Mouse (Mus musculus): ENCODE measurements at regions not wholly inside any gene's neighbourhood (a gene's known extent, or its start where the extent isn't known, plus 50 kb on each side); places are given as distances from the start of the nearest gene placed in this dataset.
A peak's percentile ranks its signal among the peaks of the same experiment; 100 is the strongest.

DNA sequence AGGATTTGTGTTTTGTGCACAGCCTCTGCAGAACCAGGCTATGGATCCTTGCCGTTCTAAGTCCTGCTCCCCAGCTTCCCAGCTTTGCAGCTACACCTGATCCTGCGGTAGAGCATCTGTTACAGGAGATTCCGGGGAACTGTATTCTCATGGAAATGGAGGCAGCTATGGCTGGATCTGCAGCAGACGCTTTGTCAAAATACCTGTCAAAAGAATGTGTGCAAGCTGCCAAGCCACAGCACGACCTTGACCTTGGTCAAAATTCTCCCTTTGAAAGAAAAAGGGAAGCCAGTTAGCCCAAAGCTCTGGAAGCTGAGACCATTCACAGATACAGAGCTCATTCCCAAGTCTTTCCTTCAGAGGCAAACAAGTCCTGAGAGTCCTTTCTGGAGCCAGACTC, 255.3 kb downstream of the Med13l start:
- no peak for DNase-seq

DNA sequence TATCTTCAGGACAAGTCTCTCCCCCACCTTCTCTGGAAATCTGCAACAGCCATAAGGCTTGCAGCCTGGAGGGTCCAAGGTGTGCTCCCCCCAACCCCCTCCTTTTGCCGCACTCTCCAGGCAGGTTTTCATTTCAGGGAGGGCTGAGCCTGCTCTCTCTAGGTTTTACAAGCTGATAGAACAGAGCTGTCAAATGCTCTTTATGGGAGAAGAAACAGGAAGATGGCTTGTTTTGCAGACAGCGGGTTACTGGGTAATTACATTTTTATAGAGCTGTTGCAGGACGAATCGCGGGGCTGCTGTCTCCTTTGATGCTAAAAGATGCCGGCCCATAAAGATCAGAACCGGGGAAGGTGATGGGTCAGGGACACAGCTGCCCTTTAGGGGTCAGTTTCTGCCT, 257.8 kb downstream of the Med13l start:
- no peak for DNase-seq

DNA sequence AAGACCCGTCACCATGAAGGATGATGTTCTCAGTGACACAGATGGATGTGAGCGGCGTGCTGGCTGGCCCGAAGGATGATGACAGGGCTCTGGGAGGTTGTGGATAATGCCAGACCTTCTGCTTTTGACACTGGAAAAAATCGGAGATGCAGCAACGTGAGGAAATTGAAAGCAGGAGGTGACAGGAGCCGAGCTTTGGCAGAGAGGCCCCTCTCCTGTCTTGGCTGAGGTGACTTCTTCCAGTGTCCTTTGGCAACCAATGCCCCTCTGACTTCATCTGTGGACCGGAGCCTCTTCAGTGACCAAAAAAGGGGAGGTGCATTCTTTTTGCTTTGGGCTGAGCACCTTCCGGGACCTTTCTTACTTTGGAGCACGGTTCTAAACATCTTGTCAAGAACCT, 264.3 kb downstream of the Med13l start:
- DNase-seq = peak; percentile 30 to 40

DNA sequence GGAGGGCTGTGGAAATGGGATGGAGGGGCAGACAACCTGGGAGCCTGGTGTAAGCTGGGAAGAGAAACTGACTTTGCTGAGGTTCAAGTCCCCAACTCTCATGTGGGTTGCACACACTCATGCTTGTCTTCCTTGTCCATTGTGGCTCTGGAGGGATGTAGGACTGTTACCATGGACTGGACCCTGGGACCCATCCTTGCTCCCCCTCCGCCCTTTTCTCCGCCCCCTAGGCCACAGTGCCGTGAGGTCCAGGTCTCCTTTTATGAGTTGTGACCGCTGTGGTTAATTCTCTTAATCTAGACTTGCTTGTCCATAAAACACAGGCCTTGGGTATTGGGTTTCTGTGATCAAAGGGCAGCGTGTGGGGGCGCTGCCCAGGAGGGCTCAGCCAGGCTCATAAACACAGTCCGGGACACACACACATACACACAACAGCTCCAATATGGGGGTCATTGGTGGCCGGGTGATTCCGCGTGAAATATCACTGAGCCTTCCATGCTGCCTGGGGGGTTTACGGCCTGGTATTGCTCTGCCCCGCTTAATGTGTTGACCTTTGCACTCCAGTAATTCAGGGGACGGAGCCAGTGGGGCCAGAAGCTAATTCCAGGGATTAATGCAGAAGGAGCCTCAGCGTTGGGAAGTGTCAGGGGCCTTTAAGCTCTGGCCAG, 268.7 kb downstream of the Med13l start:
- no peak for DNase-seq

DNA sequence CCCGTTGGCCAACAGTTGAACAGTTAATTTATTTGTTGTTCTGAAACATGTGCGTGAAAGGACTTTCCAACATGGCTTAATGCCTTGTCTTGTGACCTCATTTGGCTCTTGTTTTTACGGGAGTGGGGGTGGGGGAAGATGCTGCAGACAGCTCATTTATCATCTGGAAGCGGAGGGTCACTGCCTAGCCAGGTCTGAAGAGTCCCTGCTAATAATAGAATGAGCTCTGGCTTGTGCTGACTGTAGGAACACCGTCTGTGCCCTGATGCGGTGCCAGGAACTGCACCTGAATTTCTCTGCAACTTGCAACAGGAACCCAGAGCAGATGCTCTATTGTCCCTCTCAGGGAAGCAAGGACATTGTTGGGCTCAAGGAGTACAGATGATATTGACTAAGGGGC, 272.2 kb downstream of the Med13l start:
- DNase-seq = peak; percentile 57 to 76

DNA sequence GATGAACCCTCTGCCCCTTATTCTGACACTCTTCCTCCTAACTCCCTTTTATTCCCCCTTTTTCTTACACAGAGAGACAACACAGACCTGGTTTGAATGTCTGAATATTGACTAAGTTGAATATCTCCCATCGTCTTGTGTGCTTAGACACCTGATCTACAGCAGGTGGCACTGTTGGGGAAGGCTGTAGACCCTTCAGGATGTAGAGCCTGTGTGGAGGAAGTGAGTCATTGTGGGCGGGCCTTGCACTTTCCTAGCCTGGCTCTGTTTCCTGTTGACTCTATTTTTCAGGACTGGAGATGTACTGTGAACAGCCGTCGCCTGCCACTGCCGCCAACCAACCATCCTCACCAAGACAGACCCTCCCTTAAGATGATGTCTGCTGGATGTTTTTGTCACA, 273.6 kb downstream of the Med13l start:
- no peak for DNase-seq

DNA sequence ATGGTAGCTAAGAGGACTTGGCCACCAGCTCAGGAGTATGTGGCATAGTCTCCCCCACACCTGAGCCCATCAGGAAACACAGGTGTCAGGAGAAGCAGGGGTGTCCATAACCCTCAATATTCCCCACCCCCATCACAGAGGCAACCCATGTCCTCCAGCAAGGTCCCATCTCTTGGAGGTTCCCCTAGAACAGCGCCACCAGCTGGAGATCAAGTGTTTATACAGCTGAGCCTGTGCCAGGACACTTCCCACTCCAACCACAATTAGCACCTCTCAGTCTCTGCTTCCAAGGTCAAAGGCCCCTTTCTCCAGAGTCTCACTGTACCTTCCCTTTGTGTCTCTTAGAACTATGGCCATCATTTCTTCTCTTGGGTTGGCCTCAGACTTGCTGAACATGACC, 276.5 kb downstream of the Med13l start:
- DNase-seq = no peak

DNA sequence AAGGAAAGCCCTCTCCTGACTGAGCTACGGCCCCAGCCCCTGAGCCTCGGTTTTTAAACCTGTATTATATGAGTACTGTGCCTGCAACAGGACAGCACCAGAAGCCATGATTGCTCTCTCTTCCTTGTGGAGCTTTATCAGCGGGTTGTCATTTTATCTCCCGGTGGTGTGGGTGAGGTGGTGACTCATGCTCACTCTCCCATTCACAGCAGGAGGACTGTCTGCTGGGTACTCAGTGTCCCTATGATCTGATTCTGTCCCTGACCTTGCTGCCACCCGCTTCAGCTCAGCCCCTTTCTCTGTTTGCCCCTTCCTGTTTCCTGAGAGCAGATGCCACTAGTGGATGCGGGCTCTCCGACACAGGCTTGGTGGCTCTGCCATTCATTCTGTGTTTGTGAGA, 277.9 kb downstream of the Med13l start:
- DNase-seq = no peak

DNA sequence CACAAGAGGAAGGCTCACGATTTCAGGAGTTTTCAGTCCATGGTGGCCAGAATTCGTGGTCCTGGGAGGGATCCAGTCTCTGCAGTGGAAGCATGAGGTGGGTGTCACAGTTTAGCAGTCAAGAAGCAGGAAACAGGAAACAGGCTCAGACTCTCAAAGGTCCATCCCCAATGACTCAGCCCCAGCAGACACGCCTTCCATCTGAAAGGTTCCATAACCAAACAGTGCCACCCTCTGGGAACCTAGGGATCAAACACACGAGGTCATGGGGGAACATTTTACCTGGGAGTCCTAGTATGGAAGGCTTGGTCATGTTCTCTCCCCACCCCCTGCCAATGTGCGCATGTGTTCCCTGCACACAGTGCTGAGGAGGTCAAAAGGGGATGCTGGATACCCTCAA, 279.4 kb downstream of the Med13l start:
- DNase-seq = no peak

DNA sequence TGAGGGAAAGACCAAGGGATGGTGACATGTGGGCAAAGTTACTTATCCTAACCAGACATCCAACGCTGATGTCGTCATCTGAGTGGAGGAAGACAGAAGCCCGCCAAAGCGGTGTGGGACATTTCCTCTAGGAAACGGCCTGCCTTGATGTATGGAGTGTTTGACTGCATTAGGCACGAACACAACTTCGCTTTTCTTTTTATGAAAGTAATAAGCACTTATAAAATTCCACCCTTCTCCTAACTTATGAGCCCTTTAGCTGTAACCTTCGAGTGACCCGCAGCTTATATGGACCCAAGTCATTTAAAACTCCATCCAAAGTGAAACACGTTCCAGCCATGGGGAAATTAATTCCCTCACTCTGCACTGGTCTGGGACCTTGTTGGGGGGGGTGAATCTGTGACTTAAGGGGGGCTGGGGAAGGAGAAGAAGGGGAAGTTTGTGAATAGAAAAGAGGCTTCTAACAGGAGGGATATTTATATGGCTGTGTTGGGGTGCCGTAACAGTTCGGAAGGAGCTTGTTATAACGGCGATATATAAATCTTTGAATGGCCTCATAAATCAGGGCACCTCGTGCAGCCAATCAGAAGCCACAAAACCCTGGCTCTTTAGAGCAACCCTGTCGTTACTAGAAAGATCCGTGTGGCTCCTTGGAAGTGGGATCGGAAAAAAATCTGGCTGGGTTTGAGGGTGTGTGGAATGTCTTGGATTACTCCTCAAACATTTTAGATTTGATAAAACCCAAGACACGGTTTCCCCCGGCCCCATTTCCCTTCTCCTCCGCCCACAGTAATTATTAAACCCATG, 280.9 kb downstream of the Med13l start:
- no peak for DNase-seq

DNA sequence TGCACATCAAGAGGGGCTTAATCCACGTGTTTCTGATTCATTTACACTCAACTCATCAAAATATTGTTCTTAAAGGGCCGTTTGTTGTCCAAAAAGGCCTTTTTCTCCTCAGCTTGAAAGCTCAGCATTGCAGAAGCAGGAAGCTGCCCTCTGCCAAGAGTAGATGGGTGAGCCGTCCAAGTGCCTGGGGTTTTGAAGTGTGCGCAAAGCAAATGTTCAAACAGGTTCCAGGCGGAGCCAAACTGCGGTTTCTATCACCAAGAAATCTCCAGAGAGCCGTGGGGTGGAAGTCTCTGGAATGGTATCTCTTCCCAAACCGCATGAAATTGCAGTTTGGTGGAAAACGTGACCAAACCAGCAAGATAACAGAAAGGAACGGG, 281.5 kb downstream of the Med13l start:
- DNase-seq = no peak

DNA sequence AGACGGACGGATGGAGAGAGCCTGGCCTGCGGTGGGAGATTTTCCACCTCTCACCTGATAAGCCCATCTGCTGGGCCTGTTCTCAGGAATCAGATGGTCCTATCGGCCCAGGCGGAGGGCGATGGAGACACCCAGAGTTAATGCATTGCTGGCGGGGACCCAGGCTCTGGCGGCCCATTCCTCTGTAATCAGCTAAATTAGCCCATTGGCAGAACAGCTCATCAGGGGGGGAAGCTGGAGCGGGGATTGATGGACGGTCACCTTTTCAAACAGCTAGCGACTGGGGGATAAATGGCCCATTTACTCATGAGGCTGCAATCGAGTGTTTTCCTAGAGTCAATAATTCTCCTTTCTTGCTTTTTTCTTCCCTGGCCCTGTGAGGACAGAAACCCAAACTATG, 296.5 kb downstream of the Med13l start:
- no peak for DNase-seq

DNA sequence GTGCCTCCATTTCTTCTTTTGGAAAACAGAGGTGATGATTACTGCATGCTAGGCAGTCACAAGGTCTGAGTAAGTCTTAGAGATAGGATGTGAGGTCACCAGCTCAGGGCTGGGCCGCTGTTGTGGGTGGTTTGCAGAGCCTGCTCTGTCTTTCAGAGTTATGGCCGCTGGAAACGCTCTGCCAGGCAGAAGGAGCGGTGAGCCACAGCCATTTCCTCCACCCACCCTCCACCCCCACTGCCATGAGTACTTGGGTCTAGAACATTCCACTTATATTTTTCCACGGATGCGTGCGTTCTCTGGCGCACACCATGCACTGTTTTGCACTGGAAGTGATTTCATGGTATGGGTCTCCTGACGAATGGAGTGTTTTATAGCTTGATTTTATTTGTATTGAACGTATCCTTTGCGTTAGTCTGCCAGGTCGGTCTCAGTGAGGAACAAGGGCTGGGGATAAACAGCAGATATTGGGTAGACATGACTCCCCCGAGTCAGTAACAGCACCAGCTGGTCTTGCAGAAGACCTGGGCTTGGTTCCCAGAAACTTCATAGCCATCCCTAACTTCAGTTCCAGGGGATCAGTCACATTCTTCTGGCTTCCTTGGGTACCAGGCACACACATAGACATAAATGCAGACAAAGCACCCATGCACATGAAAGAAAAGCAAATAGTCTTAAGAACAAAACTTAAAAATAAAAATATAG, 300.8 kb downstream of the Med13l start:
- no peak for DNase-seq

DNA sequence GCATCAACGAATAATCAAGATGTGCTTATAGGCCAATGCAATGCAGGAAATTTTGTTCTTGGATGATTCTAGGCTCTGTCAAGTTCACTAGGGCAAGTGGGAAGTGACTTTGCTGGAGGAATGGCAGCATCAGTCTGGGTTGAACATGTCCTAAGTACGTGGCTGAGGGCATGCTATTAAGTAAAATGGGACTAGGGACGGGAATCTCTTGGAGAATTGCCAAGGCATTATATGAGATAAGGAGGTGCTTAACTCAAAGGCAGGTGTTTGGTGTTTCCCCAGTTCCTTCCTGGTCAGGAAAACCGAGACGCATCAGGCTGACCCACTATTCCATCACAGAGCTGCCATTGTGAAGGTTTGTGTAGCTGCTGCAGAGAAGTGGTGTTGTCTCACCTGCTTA, 307.0 kb downstream of the Med13l start:
- no peak for DNase-seq

DNA sequence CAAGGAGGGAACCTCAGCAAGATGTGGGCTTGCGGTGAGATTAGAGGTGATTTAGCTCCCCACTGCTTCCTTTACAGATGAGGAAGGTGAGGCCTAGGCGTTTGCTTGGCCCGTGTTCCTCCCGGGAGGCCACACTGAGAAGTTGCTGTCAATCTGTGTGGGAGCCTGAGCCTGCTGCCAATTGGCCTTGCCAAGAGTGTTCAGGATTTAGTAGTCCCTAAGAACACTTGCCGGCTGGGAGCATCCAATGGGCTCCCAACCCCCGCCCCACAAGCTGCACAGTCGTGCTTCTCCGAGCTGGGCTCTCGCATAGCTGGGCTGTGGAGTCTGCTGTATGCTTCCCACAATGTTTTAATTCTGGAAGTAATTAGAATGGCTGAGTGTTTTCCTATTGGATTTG, 308.9 kb downstream of the Med13l start:
- no peak for DNase-seq

DNA sequence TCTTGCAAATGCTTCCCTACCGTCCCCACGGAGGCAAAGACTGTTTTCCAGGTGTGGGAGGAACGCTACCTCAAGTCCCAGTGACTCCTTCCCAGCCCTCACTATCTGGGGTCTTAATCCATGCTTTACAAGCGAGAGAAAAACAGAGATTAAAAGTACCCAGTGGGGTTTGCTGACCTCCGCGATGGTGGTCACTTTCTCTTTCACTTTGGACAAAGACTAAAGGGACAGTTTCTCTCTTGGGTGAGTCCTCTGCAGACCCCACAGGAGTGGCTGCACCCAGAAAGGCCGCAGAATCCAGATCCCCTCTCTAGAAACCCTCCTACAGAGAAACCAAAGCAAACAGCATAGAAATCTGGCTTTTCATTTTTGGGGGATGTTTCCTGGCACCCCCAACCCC, 313.4 kb downstream of the Med13l start:
- DNase-seq = no peak

DNA sequence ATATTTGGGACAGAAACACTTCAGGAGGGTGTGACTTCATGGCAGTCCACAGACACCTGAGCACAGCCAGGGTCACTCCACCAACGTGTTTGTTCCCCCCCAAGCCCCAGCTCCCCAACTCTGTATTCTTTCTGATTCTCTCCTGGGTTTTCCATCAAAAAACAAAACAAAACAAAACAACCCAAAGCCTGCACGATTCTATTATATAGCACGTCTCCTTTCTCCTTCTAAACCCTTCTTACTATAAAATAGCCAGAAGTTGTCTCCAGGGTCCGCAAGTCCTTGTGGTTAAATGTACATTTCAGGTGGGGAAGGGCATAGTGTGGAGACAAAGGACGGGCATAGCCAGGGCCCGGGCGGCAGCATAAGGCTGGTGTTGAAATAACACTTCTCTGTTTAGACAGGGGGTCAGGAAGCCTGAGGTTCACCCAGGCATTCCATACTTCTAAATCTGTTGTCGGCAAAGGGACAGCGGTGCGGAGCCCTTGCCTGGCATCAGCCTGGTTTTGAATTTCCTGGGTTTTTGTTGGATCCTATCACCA, 314.7 kb downstream of the Med13l start:
- DNase-seq = no peak

DNA sequence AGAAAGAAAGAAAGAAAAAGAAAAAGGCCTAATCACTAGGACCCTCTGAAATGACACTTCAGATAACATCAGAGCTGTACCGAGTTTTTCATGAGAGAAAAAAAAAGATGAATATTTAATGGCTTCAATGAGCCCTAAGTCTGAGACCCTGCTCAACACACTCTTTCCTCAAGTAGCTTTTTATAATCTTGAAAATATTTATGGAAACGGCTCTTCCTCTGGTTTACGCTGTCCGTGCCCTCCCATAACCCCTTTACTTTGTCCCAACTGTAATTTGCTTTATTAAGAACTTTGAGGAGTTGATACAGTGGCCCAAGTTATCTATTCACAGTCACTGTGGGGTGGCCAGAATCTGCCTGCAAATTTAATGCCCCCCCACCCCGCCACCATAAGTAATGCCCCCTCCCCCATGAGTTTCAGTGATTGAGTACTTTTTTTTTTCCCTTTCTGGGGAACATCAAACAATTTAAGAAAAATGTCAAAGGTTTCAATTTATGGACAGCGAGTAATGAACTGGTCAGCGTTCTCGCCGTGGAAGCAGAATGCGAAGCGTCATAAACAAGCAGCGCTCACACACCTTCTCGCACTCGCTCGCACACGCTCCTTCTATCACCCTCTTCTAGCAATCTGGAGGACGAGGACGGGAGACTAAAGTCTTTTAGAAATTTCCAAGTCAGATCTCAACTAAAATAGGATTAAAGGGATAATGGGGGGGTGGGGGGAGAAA, 316.3 kb downstream of the Med13l start:
- no peak for DNase-seq

DNA sequence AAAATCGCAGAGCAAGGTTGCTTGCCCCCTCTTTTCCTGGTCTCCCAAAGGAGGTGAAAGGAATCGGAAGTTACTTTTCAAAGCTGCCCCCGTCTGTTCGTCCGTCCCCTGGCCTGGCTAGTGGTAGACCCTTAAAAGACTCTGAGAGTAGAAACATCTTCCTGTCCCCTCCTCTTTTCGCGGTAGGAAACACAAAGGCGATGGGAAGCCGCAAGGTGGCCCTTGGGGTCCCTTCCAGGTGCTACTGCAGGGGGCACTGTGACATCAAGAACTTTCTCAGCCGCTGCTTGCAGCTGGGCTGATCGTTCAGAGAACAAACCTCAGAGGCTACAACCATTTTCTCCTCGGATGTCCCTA, 316.8 kb downstream of the Med13l start:
- DNase-seq = peak; percentile 28 to 61

DNA sequence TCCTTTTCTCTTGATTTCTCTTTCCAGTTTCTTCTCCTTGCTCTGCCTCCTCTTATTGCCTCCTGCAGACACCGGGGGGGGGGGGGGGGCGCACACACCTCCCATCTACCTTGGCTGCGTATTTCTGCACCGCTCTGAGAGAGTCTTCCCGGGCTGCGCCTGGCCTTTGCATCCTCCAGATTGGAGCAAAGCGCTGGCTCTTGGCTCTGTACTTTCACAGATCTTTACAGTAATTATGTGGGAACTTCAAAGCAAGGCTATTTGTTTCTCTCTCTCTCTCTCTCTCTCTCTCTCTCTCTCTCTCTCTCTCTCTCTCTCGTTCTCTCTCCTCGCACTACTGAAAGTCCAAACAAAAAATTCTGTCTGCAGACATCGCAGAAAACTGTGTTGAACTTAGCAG, 317.4 kb downstream of the Med13l start:
- no peak for DNase-seq

DNA sequence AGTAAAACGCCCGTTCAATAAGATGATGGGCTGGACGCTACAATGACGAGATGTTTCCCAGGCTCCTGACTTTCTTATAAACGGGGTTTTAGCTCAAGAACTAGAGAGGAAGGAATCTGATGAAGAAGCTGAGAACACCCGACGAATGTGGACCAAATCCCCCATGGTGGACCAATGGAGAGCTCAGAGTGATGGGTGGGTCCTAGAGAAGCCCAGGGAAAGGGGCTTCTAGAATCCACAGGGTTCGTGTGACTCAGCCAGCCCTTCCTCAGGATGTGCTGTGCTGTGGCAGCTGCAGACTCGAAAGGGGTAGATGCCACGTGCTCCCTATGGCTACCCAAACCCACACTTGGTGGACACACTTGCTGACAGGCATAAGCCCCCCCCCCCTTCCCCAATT, 318.2 kb downstream of the Med13l start:
- DNase-seq = peak in 1 of 2 experiments; percentile 6

DNA sequence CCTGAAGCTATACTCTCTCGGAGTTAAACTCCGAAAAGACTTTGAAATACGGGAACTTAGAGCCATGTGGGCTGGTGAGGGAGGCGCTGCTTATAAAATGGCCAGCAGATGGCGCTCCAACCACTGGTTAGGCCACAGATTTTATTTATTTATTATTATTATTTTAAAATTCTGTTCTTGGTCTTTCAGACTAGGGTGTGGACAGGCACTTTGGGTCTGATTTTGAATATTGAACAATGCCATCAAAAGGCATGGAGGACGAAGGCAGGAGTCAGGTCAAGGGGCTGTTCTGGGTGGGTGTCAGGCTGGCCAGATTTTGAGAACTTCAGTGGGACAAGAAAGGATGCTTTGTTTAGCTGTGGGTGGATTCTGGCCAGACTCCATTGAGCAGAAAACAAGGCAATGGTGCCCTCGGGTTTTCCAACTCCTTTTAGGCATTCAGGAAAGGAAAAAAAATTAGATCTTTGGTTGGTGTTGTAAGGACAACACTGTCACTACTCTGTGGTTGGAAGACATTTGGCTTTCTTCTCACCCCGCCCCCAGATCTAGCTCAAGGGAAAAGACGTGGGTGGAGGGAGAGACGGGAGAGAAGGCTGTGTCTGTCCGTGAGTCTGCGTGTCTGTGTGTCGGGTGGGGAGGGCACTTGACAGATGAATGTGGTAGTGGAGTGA, 319.5 kb downstream of the Med13l start:
- peak; percentile 65 to 86 for DNase-seq
